8 mouse cellular contexts compared by ENCODE assay signal in the genomic region with DNA sequence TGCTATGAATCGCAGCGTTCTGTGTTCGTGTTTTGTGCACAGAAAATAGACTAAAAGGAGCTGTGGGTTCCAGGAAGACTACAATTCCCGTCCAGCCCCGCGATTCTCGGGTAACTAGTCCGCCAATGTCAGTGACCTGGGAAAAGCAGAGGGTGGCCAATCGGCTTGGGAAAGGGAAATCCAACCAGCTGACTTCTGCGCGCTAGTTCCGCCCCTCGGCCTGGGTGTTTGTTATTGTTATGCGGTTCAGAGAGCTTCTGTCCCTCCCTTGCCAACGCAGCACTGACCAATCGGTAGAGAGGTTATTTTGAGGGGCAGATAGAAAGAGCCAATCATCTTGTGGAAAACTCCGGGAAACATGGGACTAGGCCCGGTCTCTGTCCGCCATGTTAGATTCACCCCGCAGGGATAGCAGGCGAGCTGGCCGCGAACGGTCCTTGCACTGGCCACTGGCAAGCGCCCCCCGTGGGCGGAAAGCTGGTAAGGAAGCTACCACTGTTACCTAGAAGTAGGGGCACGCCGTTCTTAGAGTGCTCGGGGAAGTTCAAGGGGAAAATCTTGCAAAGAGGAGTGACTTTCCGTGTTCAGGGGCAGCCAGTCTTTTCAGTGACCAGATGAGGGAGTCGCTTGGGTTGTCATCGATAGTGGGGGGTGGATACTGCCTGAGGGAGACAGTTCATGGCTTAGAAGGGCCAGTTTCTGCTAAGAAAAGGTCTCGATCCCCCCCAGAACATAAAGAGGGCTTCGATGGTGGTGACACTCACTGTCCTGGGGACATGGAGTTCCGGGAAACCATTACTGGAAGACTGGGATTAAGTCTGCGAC. TPM values are rescaled to one million over a fixed set of nuclear protein-coding genes. Genes with fewer than 3 reads are reported as not detected.
DNase-seq lines count a peak whose midpoint lies in the region; ATAC-seq and TF ChIP-seq lines count a peak whose summit lies in the region.

No protein-coding gene starts in this region.

- H3K27ac ChIP-seq in hindbrain, postnatal 0 days, result peak overlapping the region; percentile 91
- peak overlapping the region; percentile 100 for H3K27ac ChIP-seq in left cerebral cortex, adult 2 months

- peaks cover 14% of the 10 kb centered on the region; the same call in 1 of the 2 replicates for H3K4me1 ChIP-seq in hindbrain, postnatal 0 days (ENCODE audit: insufficient read depth, low read length)

- peak; percentile 63 for TF ChIP-seq CTCF in hindbrain, postnatal 0 days (IDR thresholded peaks at IDR 0.05; ENCODE audit: low read depth)
- peak; percentile 32 for TF ChIP-seq CTCF in left cerebral cortex, adult 2 months (IDR thresholded peaks at IDR 0.05)

- peak overlapping the region; percentile 85 for H3K4me3 ChIP-seq in hindbrain, postnatal 0 days (ENCODE audit: low read length)
- peak overlapping the region; percentile 85 for H3K4me3 ChIP-seq in left cerebral cortex, adult 2 months

- WGBS in hindbrain, postnatal 0 days, result under 1% methylated on average over 37 of the region's 37 CpGs

- intact Hi-C loops in left cerebral cortex, adult 2 months (cut with DNase I), result loop anchor here (1.0 to 2.0 kb wide), 3 partner anchors 84 to 126 kb away; a partner anchor contains a TSS

- H3K36me3 ChIP-seq in hindbrain, postnatal 0 days (ENCODE audit: insufficient read depth, low read length), result 0 out of 2 replicates have a peak, but pooled peaks cover 5% of the 10 kb centered on the region

- H3K27me3 ChIP-seq in hindbrain, postnatal 0 days (ENCODE audit: insufficient read depth, low read length), result no peaks in the 10 kb centered on the region

- peak; percentile 100 for DNase-seq in ZHBTc4 (ENCODE audit: low read depth, low spot score)
- peak; percentile 75 to 92 for DNase-seq in cerebellum, postnatal 4 days (ENCODE audit: low spot score in 2 of 2)
- DNase-seq in gastrocnemius, adult 18-20 months (ENCODE audit: low spot score), result peak; percentile 98
- DNase-seq in hindbrain, postnatal 0 days (ENCODE audit: low spot score), result peak; percentile 99
- DNase-seq in left cerebral cortex, adult 2 months (ENCODE audit: extremely low spot score in 1 of 2, low spot score in 2 of 2), result peak; percentile 93 to 98
- DNase-seq in right cerebral cortex, postnatal 14 days, result peak; percentile 93
- DNase-seq in urinary bladder, postnatal 4 days (ENCODE audit: low spot score in 2 of 2), result peak; percentile 94 to 99

- peak; percentile 98 for ATAC-seq in hindbrain, postnatal 0 days
- peak; percentile 85 for ATAC-seq in megakaryocyte, adult 5-6 weeks (ENCODE audit: poor library complexity, severe bottlenecking)

- H3K9ac ChIP-seq in hindbrain, postnatal 0 days (replicated peaks; ENCODE audit: low read length), result peak overlapping the region; percentile 80

- H3K4me2 ChIP-seq in hindbrain, postnatal 0 days (ENCODE audit: low read depth, low read length), result peak overlapping the region; percentile 84

- H3K9me3 ChIP-seq in hindbrain, postnatal 0 days (ENCODE audit: low read length), result no peaks in the 10 kb centered on the region

RNA-seq across cellular contexts. Expression of a gene that starts 0.7 kb away (rescaled TPM):
- total RNA-seq in gastrocnemius, adult 18-20 months (2021), result 10 to 100 TPM; 63.0 to 66.2 TPM
- total RNA-seq in hindbrain, postnatal 0 days (2014; rRNA removed), result 93.6 and 152 TPM in 2 replicates
- polyA plus RNA-seq in hindbrain, postnatal 0 days (2015; fragmentation: Nextera tagmentation; extraction: Ambion mirVana), result 53.9 and 55.9 TPM in 2 replicates
- total RNA-seq in left cerebral cortex, adult 2 months (2021), result 100 to 1,000 TPM; 136 to 137 TPM
- 32.4 and 33.9 TPM in 2 replicates for total RNA-seq in megakaryocyte, adult 5-6 weeks (2015)
- total RNA-seq in megakaryocyte, adult 5-6 weeks (2017), result 53.6 and 60.7 TPM in 2 replicates

RNA-seq across cellular contexts. Expression of a gene that starts 0.9 kb away (rescaled TPM):
- total RNA-seq in gastrocnemius, adult 18-20 months (2021), result under 1 TPM in 1 of 2 experiments, not detected in 1; 0.34 TPM
- 6.7 and 8.5 TPM in 2 replicates for total RNA-seq in hindbrain, postnatal 0 days (2014; rRNA removed)
- 2.3 and 2.4 TPM in 2 replicates for polyA plus RNA-seq in hindbrain, postnatal 0 days (2015; fragmentation: Nextera tagmentation; extraction: Ambion mirVana)
- total RNA-seq in left cerebral cortex, adult 2 months (2021), result under 1 TPM; 0.61 to 0.70 TPM
- total RNA-seq in megakaryocyte, adult 5-6 weeks (2015), result 15.3 and 15.9 TPM in 2 replicates
- total RNA-seq in megakaryocyte, adult 5-6 weeks (2017), result 26.8 and 34.8 TPM in 2 replicates

RNA-seq across cellular contexts. Expression of a gene that starts 29.4 kb away (rescaled TPM):
- total RNA-seq in gastrocnemius, adult 18-20 months (2021), result 1 to 10 TPM; 1.5 to 2.4 TPM
- total RNA-seq in hindbrain, postnatal 0 days (2014; rRNA removed), result 2.6 and 5.2 TPM in 2 replicates
- polyA plus RNA-seq in hindbrain, postnatal 0 days (2015; fragmentation: Nextera tagmentation; extraction: Ambion mirVana), result 5.1 and 5.3 TPM in 2 replicates
- total RNA-seq in left cerebral cortex, adult 2 months (2021), result 1 to 10 TPM; 1.3 to 1.9 TPM
- total RNA-seq in megakaryocyte, adult 5-6 weeks (2015), result 35.3 and 35.7 TPM in 2 replicates
- 20.5 and 24.1 TPM in 2 replicates for total RNA-seq in megakaryocyte, adult 5-6 weeks (2017)

RNA-seq across cellular contexts. Expression of a gene that starts 46.4 kb away (rescaled TPM):
- not detected for total RNA-seq in gastrocnemius, adult 18-20 months (2021)
- total RNA-seq in hindbrain, postnatal 0 days (2014; rRNA removed), result not detected in 2 replicates
- polyA plus RNA-seq in hindbrain, postnatal 0 days (2015; fragmentation: Nextera tagmentation; extraction: Ambion mirVana), result not detected in 2 replicates
- total RNA-seq in left cerebral cortex, adult 2 months (2021), result not detected
- total RNA-seq in megakaryocyte, adult 5-6 weeks (2015), result not detected in 2 replicates
- not detected in 2 replicates for total RNA-seq in megakaryocyte, adult 5-6 weeks (2017)

Comparison
In these comparisons a context has a peak if more than half of its experiments do, and no peak if none do; other contexts are left out.
1. Peak in every context shown above with its lines: DNase-seq, ATAC-seq, H3K4me3 ChIP-seq and H3K27ac ChIP-seq.